Mouse (Mus musculus) lung, adult 18-20 months (tissue): ENCODE measurements around the gene Grk1.
A peak's percentile ranks its signal among the peaks of the same experiment; 100 is the strongest.

ENCODE experiments used
- DNase-seq, 2 experiments: peaks; one replicate each; pipeline ENCODE4 v3.0.0; 2022; ENCODE audit warnings: mixed read lengths in 2 of 2

Grk1 gene

GRCm38 (mm10) chr8:13430412-13430811 lies 25.5 kb downstream of the Grk1 start:
- DNase-seq: no peak

DNA sequence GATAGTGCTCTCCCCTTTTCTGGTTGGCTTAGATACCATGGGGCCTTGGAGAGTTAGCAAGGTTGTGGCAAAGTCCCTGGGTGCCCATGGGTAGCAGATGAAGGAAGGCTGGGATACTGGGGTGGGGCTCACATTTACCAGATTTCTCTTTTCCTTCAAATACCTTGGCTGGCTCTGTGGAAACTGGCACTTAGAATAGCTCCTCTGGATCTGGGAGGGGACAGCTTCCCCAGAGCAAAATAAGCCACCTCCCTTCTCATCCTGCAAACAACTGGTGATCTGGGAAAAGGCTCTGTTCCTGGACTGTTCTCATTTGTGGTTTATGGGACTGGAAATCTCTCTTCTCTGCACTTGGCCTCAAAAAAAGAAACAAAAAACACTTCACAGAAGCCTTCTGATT lies 26.0 kb downstream of the Grk1 start:
- DNase-seq: no peak

GRCm38 (mm10) chr8:13433130-13433529 lies 28.2 kb downstream of the Grk1 start:
- DNase-seq: no peak

DNA sequence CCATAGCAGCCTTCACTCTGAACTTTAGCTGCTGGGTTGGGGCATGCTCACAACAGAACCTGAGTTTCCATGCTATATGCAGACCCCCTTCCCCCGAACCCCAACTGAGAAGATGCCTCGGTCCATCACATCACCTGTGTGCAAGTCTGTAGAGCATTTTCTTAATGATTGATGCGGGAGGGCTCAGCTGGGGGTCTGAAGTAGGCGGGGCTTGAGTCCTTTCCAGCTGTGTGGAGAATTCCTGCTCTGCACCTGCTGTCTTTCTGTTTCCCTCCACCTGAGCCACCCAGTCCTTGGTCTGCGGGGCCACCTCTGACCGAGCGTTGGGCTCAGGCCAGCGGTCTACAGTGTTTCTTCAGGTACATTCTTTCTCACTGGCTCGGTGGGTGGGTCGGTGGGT lies 30.0 kb downstream of the Grk1 start, which contains the start of gene Tmem255b:
Gene Tmem255b, plus strand, starts transcription at position 301 of the 400 bp plus-strand sequence.
- no peak for DNase-seq

DNA sequence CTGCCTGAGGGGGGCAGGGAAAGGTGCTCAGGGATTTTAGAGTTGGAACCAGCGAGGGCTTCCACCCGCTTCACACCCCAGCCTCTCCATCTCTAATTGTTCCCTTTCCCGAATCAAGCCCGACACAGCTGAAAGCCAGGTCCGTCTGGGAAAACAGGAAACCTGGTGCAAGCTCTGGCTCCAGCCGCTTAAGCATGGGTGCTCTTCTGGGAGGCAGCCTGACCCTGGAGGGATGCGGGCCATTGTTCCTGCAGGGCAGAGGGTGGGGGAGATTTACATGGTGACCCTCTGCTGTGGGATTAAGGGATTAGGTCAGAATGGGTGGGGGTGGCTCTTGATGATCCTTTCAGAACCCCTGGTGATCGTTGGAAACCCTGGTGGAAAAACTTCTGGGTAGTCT lies 31.2 kb downstream of the Grk1 start:
- DNase-seq: no peak

DNA sequence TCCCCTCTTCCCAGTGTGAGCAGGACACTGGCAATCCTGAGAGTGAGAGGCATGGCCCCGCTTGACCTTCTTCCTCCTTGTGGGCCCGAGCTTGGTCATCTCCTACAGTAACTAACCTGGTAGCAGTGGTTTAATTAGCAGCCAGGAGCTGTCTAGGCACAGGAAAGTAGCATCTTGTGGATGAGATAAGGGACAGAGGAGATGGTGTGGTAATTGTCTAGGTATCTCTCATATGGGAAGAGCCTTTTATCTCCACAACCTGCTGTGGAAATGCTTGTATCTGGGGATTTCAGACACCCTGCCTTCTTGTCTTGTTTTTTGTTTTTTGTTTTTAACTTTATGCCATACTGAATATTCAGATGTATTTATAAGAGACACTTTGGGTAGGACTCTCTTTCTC lies 32.6 kb downstream of the Grk1 start:
- DNase-seq: no peak

GRCm38 (mm10) chr8:13442152-13442551 lies 37.3 kb downstream of the Grk1 start:
- DNase-seq: no peak

GRCm38 (mm10) chr8:13446456-13446855 lies 41.6 kb downstream of the Grk1 start:
- DNase-seq: no peak

DNA sequence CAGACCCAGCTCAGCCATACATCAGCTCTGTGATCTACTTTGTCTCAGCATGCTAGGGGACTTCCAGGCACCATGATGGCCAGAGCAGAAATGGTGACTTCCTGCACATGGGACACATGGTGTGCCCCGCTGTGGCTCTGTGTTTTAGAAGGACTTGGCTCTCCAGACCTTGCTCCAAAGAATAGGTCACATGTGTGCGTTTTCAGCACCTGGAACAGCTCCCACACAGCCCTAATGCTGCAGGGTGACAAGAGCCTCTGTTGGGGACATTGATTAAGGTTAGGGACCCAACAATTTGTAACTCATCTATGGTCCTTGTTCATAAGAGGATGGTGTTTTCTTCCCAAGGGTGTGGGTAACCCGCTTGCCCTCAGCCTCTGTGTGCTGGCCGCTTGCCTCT lies 43.3 kb downstream of the Grk1 start:
- no peak for DNase-seq

DNA sequence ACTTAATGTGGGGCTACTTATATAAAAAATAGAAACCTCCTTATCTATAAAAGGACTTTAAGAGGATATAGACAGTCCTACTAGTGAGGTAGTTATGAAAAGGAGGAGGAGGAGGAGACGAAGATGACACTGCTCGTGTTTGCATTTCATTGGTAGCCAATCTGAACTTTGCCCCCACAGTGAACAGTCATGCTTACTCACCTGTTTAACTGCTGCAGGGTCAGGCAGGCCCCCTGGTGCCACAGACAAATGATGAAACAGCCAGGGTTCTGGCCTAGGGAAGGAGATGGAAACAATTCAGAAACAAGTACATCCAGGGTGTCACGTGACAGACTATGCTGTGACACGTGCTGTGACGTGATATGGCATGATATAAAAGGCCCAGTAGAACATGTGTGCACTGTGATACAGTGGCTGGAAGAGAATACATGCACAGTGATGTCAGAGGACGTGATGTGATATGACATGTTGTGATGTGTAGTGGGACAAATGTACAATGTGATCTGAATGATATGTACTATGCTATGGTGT lies 46.9 kb downstream of the Grk1 start:
- no peak for DNase-seq

GRCm38 (mm10) chr8:13454341-13455113 lies 49.6 kb downstream of the Grk1 start:
- DNase-seq: no peak

GRCm38 (mm10) chr8:13455295-13455694 lies 50.4 kb downstream of the Grk1 start:
- peak; percentile 66 to 74 for DNase-seq

GRCm38 (mm10) chr8:13459431-13459830 lies 54.5 kb downstream of the Grk1 start:
- DNase-seq: no peak

DNA sequence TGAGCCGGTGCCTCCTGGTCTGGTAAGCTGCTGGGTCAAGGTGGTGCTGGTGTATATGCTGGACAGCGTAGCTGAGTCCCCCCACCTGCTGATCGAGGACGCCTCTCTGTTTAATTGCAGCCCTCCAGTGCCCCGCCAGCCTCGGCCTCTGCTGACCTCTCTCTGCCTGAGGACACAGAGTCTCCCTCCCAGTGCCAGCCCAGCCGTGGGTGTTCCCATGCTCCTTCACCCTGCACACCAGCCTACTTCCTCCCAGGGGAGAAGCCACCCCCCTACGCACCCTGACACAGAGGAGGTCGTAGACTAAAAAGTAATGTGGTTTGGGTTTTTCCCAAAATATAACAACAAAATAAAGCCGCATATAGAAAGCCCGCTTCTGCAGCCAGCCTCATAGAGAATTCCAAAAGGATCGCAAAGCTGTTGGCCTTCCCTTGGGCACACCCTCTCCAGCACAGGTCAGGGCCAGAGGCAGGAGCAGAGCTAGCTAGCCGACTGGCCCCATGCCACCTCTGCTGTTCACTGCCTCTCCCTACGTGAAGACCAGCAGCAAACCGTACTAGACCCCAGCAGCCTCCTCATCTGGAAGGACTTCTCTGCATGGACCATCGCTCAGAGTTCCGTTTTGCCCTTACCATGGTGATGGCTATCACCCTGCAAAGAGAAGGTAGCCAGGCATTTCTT lies 56.3 kb downstream of the Grk1 start:
- DNase-seq: peak in 1 of 2 experiments; percentile 34

DNA sequence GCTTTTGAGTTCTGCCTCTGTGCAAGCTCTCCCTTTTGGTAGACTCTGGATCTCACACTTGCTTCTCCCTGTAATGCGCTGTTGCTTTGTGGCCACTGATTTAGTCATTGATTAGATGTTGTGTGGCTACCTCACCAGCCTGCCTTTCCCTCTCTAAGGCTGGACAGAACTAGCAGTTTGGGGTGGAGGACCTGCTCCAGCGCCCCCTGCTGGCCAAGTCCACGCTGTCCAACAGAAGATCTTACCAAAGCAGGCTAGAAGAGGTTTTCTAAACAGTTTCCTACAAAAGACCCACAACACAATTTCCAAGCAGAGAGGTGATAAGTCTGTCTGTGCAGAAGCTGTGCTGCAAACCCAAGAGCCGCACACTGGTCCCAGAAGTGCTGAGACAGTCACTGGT lies 57.0 kb downstream of the Grk1 start:
- DNase-seq: peak; percentile 65 to 68

DNA sequence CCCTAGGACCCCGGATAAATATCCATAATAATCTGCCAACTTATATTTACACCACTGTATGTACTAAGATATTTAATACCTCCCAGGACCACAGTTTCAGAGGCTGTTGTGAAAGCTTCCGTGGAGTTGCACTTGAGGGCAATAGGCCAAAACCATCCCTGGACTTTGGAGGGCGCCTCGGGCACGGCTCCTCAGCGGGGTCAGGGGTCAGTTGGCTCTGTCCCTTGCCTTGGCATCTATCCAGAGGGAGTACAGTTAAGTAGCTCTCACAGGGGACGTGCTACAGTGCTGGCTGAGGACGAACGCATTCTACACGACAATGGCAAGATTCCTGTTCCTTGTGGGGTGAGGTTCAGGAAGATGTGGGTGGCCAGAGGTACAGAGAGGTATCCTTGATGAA lies 57.5 kb downstream of the Grk1 start:
- DNase-seq: peak; percentile 89 to 93

- DNase-seq: no peak
Observed at GRCm38 (mm10) chr8:13465324-13465723, 60.4 kb downstream of the Grk1 start.

- DNase-seq: no peak
Observed at GRCm38 (mm10) chr8:13466989-13467388, 62.1 kb downstream of the Grk1 start.

DNA sequence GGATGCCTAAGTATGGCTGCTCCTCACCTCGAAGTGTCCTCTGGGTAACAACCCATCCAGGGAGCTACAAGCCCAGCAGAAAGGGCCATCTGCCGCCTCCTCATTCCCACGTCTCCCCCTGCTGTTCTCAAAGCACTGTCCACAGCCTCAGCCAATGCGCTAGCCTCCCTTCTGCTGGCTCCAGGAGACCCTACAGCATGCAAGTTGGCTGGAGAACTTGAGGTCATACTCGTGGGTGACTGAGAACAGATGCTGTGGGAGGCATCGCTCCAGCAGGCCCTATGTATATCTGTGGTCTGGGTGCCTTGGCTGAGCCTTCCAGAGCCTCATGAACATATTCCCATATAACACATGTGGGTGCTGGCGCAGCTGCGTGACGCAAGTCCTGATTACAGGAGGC lies 63.9 kb downstream of the Grk1 start:
- DNase-seq: no peak

DNA sequence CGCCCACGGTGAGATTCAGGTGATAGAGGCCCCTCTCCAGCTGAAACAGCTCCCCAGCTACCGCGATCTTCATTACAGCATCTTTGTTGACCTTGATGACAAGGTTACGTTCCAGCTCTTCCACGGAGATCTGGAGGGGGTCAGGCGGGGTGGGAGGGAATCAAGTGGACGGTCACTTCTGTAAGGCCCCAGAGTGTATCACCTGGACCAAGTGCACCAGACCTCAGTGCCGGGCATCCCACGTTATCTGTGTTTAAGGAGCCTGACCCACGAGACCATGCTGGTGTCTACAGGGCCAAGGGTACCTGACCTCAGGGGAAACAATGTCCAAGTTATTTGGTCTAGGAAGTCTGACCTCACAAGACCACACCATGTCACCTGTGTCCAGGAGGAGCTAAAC lies 66.6 kb downstream of the Grk1 start:
- no peak for DNase-seq
